Mouse (Mus musculus): ENCODE data around the gene Cux1.

Gene Cux1

DNA sequence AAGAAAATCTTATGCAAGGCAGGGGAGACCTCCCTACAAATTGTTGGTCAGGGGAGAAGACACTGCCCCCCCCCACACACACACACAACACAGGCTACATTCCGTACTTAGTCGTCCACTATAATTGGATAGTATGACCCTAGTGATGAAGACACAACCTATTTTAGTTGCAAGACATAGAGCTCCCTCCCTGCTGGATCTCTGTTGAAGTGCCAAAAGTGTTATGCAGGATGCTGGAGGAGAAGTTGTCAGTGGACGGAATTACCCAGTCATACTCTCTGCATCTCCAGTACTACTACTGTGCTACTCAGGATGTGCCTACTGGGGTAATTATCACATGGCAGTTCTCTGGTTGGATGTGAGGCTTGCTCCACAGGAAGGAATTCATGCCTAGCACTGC lies 168.6 kb downstream of the Cux1 start:
- H3K27me3 ChIP-seq (ENCODE audit: control insufficient read depth, insufficient read depth, low read length, poor library complexity, severe bottlenecking), result no peaks in the 10 kb centered on the region

DNA sequence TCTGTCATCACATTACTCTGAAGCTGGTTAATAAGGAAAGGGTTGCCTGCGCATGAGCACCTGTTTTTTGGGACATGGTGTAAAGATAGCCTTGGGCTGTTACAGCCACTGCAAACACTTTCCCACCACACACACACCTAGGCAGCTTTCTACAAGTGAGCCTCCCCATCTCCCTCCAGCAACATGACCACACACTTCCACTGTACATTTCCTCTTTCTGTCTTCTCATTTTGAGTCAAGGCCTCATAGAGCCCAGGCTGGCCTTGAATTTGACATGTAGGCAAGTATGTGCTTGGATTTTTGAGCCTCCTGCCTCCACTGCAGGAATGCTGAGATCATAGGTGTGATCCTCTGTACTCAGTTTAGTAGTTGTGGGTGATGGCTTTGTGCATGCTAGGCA lies 170.6 kb downstream of the Cux1 start:
- Histone ChIP-seq H3K27me3 (ENCODE audit: control insufficient read depth, insufficient read depth, low read length, poor library complexity, severe bottlenecking) (no peaks in the 10 kb centered on the region), H3K36me3 (ENCODE audit: control insufficient read depth, insufficient read depth, low read length, poor library complexity, severe bottlenecking) (no peaks in the 10 kb centered on the region; the same call in 1 of the 2 replicates)
- DNase-seq (ENCODE audit: low read depth, low spot score), result peak; percentile 64

More for the DNA sequence above, 168.6 kb downstream of the Cux1 start:
- no peaks in the 10 kb centered on the region for H3K36me3 ChIP-seq (ENCODE audit: control insufficient read depth, insufficient read depth, low read length, poor library complexity, severe bottlenecking)
- no peak for DNase-seq (ENCODE audit: low read depth, low spot score)

DNA sequence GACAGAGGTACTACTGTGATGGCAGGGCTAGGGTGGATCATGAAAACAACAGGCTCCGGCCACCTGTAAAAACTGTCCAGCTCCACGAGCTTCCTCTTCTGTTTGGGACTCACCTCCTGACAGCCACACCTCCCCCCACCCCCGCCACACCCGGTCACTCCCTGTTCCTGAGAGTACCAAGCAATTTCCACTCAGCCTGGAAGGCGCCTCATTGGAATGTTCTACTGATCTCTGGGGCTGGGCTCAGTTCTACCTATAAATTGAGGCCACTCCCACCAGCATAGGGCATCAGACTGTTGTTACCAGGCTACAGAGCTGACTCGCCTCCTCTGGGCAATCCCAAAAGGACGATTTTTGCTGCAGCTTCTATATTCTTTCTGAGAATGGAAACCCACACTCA lies 171.0 kb downstream of the Cux1 start:
- no peaks in the 10 kb centered on the region for H3K27me3 ChIP-seq (ENCODE audit: control insufficient read depth, insufficient read depth, low read length, poor library complexity, severe bottlenecking)
- no peak for DNase-seq (ENCODE audit: low read depth, low spot score)
- H3K36me3 ChIP-seq (ENCODE audit: control insufficient read depth, insufficient read depth, low read length, poor library complexity, severe bottlenecking), result no peaks in the 10 kb centered on the region; the same call in 1 of the 2 replicates

DNA sequence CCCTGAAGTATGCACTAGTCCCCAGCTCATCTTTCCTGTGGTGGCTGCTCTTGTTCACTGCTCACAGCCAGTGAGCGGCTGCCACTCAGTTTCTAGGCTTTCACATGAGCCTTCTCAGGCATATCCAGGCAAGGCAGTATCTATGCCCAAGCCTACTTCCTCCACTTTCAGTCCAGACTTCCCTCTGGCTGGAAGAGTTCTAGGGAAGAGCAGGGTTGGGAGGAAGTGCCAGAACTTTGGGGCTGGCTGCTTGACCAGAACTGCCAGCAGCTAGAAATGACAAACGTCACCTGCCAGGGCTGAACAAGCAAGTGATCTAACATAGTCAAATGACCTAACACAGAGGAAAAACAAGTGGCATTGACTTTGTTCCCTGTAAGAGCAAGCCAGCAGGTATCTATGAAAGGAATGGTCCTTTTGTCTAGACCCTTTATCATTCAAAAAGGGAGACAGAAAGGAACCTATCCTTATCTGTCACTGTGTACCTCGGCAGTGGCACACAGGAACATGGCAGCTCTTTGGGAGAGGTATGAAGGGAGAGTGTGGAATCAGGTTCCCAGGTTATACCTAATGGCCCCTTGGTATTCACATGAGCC lies 171.6 kb downstream of the Cux1 start:
- no peaks in the 10 kb centered on the region; the same call in 1 of the 2 replicates for H3K36me3 ChIP-seq (ENCODE audit: control insufficient read depth, insufficient read depth, low read length, poor library complexity, severe bottlenecking)
- DNase-seq (ENCODE audit: low read depth, low spot score), result no peak
- no peaks in the 10 kb centered on the region for H3K27me3 ChIP-seq (ENCODE audit: control insufficient read depth, insufficient read depth, low read length, poor library complexity, severe bottlenecking)

DNA sequence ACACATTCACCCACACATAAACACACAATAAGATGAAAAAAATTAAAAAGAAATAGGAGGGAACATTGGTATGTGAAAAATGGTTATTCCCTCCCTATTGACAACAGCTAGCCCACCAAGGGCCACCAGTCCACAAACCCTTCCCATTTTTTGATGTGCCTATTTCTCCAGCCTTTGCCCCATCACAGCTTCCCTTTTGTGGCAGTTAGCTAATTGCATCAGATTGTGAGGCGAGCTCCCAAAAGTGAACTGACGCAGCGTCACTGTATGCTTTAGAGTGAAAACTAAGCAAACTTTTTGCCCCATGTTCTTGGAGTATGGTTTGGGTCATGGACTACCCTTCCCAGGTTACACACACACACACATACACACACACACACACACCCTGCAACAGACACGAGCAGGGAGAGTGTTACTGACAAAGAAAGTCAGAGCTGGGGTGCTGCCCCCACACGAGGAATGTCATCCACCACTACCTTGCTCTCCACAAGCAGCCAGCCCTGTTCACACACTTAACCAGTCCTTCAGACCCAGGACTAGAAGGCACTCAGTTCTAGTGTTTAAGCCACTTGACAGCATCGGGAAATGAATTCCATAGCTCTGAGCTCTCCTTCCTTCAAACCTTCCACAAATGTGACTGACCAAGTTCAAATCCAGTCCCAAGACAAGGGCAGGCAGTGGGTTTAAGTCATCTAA lies 172.6 kb downstream of the Cux1 start:
- H3K36me3 ChIP-seq (ENCODE audit: control insufficient read depth, insufficient read depth, low read length, poor library complexity, severe bottlenecking), result no peaks in the 10 kb centered on the region; the same call in 1 of the 2 replicates
- DNase-seq (ENCODE audit: low read depth, low spot score), result no peak
- H3K27me3 ChIP-seq (ENCODE audit: control insufficient read depth, insufficient read depth, low read length, poor library complexity, severe bottlenecking), result no peaks in the 10 kb centered on the region

DNA sequence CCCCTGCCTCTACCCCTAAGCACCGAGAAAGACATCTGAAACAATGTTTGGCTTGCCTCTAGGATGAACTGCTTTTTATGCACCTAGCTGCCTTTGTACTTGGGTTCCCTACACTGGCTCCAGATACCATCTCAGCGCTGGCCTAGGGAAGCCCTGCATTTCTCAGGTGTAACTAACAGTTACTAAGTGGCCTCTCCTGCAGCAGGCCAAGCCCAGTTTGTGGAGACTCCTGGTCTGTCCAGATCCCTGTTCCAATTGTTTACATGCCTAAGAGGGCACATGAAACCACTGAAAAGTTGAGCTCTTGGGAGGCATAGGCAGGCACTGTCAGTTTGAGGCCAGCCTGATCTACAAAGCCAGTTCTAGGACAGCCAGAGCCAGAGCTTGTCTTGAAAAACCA lies 173.7 kb downstream of the Cux1 start:
- H3K27me3 ChIP-seq (ENCODE audit: control insufficient read depth, insufficient read depth, low read length, poor library complexity, severe bottlenecking), result no peaks in the 10 kb centered on the region
- no peaks in the 10 kb centered on the region; the same call in 1 of the 2 replicates for H3K36me3 ChIP-seq (ENCODE audit: control insufficient read depth, insufficient read depth, low read length, poor library complexity, severe bottlenecking)
- no peak for DNase-seq (ENCODE audit: low read depth, low spot score)

DNA sequence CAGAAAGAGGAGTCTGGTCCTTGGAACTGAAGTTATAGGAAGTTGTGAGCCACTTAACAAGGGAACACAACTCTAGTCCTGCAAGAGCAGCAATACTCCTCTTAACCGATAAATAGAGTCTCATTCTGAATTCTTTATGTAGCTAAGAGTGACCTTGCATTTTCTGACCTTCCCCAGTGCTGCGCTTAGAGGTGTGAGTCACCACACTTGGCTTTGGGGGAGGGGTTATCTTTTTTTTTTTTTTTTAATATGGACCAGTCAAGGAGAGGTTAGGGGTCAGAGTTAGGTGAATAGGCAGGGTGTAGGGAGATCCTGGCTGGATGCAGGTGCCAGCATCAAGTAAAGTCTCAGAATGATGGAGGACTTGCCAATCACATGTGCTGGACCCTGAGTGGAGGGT lies 180.5 kb downstream of the Cux1 start:
- DNase-seq (ENCODE audit: low read depth, low spot score), result no peak
- Histone ChIP-seq H3K27me3 (ENCODE audit: control insufficient read depth, insufficient read depth, low read length, poor library complexity, severe bottlenecking) (no peaks in the 10 kb centered on the region), H3K36me3 (ENCODE audit: control insufficient read depth, insufficient read depth, low read length, poor library complexity, severe bottlenecking) (no peaks in the 10 kb centered on the region; the same call in 1 of the 2 replicates)

- H3K27me3 ChIP-seq (ENCODE audit: control insufficient read depth, insufficient read depth, low read length, poor library complexity, severe bottlenecking), result no peaks in the 10 kb centered on the region
- DNase-seq (ENCODE audit: low read depth, low spot score), result no peak
These were observed 182.1 kb downstream of the Cux1 start for GRCm38 (mm10) chr5:136385161-136385560.

GRCm38 (mm10) chr5:136382261-136383005 lies 184.9 kb downstream of the Cux1 start:
- no peak for DNase-seq (ENCODE audit: low read depth, low spot score)
- Histone ChIP-seq H3K36me3 (ENCODE audit: control insufficient read depth, insufficient read depth, low read length, poor library complexity, severe bottlenecking) (no peaks in the 10 kb centered on the region), H3K27me3 (ENCODE audit: control insufficient read depth, insufficient read depth, low read length, poor library complexity, severe bottlenecking) (no peaks in the 10 kb centered on the region)

More at GRCm38 (mm10) chr5:136385161-136385560, 182.1 kb downstream of the Cux1 start:
- no peaks in the 10 kb centered on the region for H3K36me3 ChIP-seq (ENCODE audit: control insufficient read depth, insufficient read depth, low read length, poor library complexity, severe bottlenecking)

GRCm38 (mm10) chr5:136379405-136379804 lies 187.9 kb downstream of the Cux1 start:
- peak; percentile 52 for DNase-seq (ENCODE audit: low read depth, low spot score)
- H3K27me3 ChIP-seq (ENCODE audit: control insufficient read depth, insufficient read depth, low read length, poor library complexity, severe bottlenecking), result no peaks in the 10 kb centered on the region

GRCm38 (mm10) chr5:136377101-136377500 lies 190.2 kb downstream of the Cux1 start:
- no peak for DNase-seq (ENCODE audit: low read depth, low spot score)
- Histone ChIP-seq H3K36me3 (ENCODE audit: control insufficient read depth, insufficient read depth, low read length, poor library complexity, severe bottlenecking) (peaks cover 1% of the 10 kb centered on the region), H3K27me3 (ENCODE audit: control insufficient read depth, insufficient read depth, low read length, poor library complexity, severe bottlenecking) (no peaks in the 10 kb centered on the region)

More at GRCm38 (mm10) chr5:136379405-136379804, 187.9 kb downstream of the Cux1 start:
- H3K36me3 ChIP-seq (ENCODE audit: control insufficient read depth, insufficient read depth, low read length, poor library complexity, severe bottlenecking), result no peaks in the 10 kb centered on the region; the same call in 1 of the 2 replicates

DNA sequence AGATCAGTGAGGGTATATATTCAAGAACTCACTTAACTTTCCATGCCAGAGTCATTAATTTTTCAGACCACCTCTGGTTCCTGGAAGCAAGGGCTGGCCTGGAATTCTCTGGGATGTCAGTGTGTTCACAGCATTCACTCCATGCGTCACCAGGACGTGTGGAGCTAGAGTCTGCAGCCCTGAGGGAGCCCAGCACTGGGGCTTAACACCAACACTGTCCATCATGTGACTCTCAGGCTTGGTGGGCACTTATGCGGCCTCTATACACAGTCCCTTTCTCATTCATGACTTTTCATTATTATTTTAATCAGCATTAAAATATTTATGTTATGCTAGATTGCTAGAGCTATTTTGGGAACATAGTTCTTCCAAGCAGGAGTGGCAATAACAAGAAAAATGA lies 191.9 kb downstream of the Cux1 start:
- Histone ChIP-seq H3K27me3 (ENCODE audit: control insufficient read depth, insufficient read depth, low read length, poor library complexity, severe bottlenecking) (no peaks in the 10 kb centered on the region), H3K36me3 (ENCODE audit: control insufficient read depth, insufficient read depth, low read length, poor library complexity, severe bottlenecking) (peaks cover 2% of the 10 kb centered on the region)
- no peak for DNase-seq (ENCODE audit: low read depth, low spot score)

DNA sequence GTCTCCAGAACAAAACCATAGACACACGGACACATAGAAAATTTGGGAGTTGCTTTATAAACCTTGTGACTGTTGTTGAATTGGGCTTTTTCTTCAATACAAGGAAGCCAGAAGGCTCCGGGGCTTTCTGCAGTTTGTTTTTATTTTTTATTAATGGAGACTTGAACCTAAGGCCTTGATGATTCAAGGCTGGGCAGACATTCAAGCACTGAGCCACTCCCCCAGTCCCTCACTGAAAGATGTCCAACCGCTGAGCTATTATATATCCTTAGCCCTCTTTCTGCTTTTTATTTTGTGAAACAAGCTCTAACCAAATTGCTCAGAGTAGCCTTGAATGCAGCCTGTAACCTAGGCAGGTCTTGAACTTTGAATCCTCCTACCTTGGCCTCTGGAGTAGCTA lies 195.0 kb downstream of the Cux1 start:
- no peaks in the 10 kb centered on the region for H3K27me3 ChIP-seq (ENCODE audit: control insufficient read depth, insufficient read depth, low read length, poor library complexity, severe bottlenecking)
- no peak for DNase-seq (ENCODE audit: low read depth, low spot score)
- H3K36me3 ChIP-seq (ENCODE audit: control insufficient read depth, insufficient read depth, low read length, poor library complexity, severe bottlenecking), result peaks cover 15% of the 10 kb centered on the region

DNA sequence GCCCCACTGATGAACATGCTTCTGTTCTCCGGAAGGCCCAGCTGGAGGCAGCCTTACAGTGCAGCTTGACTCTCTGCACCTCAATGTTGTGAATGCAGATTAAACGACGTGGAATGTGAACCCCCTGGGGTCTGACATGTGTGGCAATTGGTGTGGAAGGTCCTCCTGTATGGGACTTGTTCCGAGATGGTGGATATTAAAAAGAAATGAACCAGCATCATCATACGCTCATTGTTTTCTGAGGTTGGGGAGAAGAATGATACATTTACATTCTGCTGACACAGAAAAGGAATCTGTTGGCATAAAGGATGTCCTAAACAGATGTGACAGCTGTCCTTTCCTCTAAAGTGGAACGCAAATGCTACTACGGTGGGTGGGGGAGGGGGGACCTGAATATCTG lies 203.9 kb downstream of the Cux1 start:
- DNase-seq (ENCODE audit: low read depth, low spot score), result no peak
- no peaks in the 10 kb centered on the region for H3K27me3 ChIP-seq (ENCODE audit: control insufficient read depth, insufficient read depth, low read length, poor library complexity, severe bottlenecking)
- peaks cover 12% of the 10 kb centered on the region for H3K36me3 ChIP-seq (ENCODE audit: control insufficient read depth, insufficient read depth, low read length, poor library complexity, severe bottlenecking)

Measured in splenic B cell, adult 2 months (primary cell).